Mouse (Mus musculus) forebrain, embryonic 13.5 days (tissue): ENCODE data around the gene Atf4. TPM values are rescaled to one million over a fixed set of nuclear protein-coding genes. Genes with fewer than 3 reads are reported as not detected.

Source experiments
- ATAC-seq: fragments of 200-750 bp; cut with Nextera tagmentation; 2 replicates; pipeline ENCODE4 v1.8.0; 2017
- H3K27ac ChIP-seq: fragments of 300-500 bp; sonication (generic); 2 replicates; pipeline ENCODE4 v1.5.1; 2015; ENCODE audit warnings: inconsistent platforms, mild to moderate bottlenecking, moderate library complexity
- H3K27me3 ChIP-seq: fragments of 300-500 bp; sonication (generic); 2 replicates; pipeline ENCODE4 v1.6.1; 2015; ENCODE audit warnings: mild to moderate bottlenecking, inconsistent platforms
- H3K36me3 ChIP-seq: fragments of 300-500 bp; sonication (generic); 2 replicates; pipeline ENCODE4 v1.6.1; 2015; ENCODE audit warnings: mild to moderate bottlenecking, inconsistent platforms; ENCODE audit not compliant: poor library complexity, severe bottlenecking
- H3K4me1 ChIP-seq: fragments of 300-500 bp; sonication (generic); 2 replicates; pipeline ENCODE4 v1.6.1; 2015; ENCODE audit warnings: inconsistent platforms
- H3K4me2 ChIP-seq: fragments of 300-500 bp; sonication (generic); 2 replicates; pipeline ENCODE4 v1.6.1; 2015; ENCODE audit warnings: inconsistent platforms, mild to moderate bottlenecking, moderate library complexity
- H3K4me3 ChIP-seq: fragments of 300-500 bp; sonication (generic); 2 replicates; pipeline ENCODE4 v1.5.1; 2015; ENCODE audit warnings: mild to moderate bottlenecking, inconsistent platforms
- H3K9ac ChIP-seq: fragments of 300-500 bp; sonication (generic); 2 replicates; pipeline ENCODE4 v1.6.1; 2015; ENCODE audit warnings: mild to moderate bottlenecking, inconsistent platforms
- H3K9me3 ChIP-seq: fragments of 300-500 bp; sonication (generic); replicated peaks from 2 replicates; pipeline ENCODE4 v1.6.1; 2016; ENCODE audit warnings: inconsistent platforms
- WGBS: fragments of 180-500 bp; shearing (Covaris S2); methylation state at CpG from one replicate; pipeline ENCODE4 v1.1.7; 2015; 5-methylcytosine and 5-hydroxymethylcytosine counted together
- polyA plus RNA-seq: library from polyadenylated mRNA; unstranded; fragments of >200 nt; fragmentation: Nextera tagmentation; extraction: Ambion mirVana; gene quantifications from 2 replicates; pipeline ENCODE4 v1.2.1, GENCODE M21; 2015

The Atf4 gene
- polyA plus RNA-seq, 1 experiment from 2014 or later: 129 TPM

- H3K9me3 ChIP-seq: no peaks in the 10 kb centered on the region
- H3K27me3 ChIP-seq: no peaks in the 10 kb centered on the region
- no peak for ATAC-seq
- peak overlapping the region; percentile 99 for H3K4me3 ChIP-seq
- H3K36me3 ChIP-seq: peaks cover 61% of the 10 kb centered on the region
- peaks cover 40% of the 10 kb centered on the region for H3K4me1 ChIP-seq
- H3K9ac ChIP-seq: peak overlapping the region; percentile 100
- H3K4me2 ChIP-seq: peak overlapping the region; percentile 87
- 57% methylated on average over 6 of the region's 6 CpGs for WGBS
- H3K27ac ChIP-seq: peak overlapping the region; percentile 97
These were observed 777 bp upstream of the Atf4 start for GRCm38 (mm10) chr15:80254207-80254606.

DNA sequence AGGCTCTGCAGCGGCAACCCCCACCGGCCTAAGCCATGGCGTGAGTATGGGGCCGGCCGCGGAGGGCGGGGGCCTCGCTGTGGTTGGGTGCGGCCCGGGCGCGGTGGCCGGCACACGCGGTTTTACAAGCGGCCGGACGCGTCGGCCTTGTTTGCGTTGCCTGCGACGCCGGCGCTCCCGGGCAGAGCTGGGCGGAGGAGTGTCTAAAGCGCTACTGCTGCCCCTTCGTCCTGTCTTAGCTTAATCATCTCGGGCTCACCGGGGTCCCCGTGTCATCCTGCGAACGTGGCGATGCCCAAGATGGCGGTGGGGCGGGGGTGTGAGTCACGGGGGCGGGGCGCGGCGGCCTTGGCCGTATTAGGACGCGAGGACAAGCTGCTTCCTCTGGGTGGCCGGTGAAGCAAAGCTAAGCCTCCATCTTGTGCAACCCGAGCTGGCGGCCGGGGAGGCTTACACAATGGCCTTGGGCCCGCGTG, 700 bp downstream of the Atf4 start:
- H3K9me3 ChIP-seq: no peaks in the 10 kb centered on the region
- WGBS: under 1% methylated on average over 43 of the region's 51 CpGs
- H3K9ac ChIP-seq: peak overlapping the region; percentile 100
- H3K36me3 ChIP-seq: peaks cover 61% of the 10 kb centered on the region
- H3K4me1 ChIP-seq: peaks cover 44% of the 10 kb centered on the region
- H3K4me3 ChIP-seq: peak overlapping the region; percentile 99
- peak overlapping the region; percentile 97 for H3K27ac ChIP-seq
- ATAC-seq: peak; percentile 14
- H3K4me2 ChIP-seq: peak overlapping the region; percentile 87
- H3K27me3 ChIP-seq: no peaks in the 10 kb centered on the region

- H3K27ac ChIP-seq: peak overlapping the region; percentile 97
- 11% methylated on average over 16 of the region's 16 CpGs for WGBS
- peaks cover 55% of the 10 kb centered on the region for H3K36me3 ChIP-seq
- H3K27me3 ChIP-seq: no peaks in the 10 kb centered on the region
- no peaks in the 10 kb centered on the region for H3K9me3 ChIP-seq
- ATAC-seq: no peak
- peaks cover 44% of the 10 kb centered on the region for H3K4me1 ChIP-seq
- H3K4me2 ChIP-seq: peak overlapping the region; percentile 87
- H3K9ac ChIP-seq: peak overlapping the region; percentile 100
- H3K4me3 ChIP-seq: peak overlapping the region; percentile 99
These were observed 1.3 kb downstream of the Atf4 start for GRCm38 (mm10) chr15:80256242-80256641.

DNA sequence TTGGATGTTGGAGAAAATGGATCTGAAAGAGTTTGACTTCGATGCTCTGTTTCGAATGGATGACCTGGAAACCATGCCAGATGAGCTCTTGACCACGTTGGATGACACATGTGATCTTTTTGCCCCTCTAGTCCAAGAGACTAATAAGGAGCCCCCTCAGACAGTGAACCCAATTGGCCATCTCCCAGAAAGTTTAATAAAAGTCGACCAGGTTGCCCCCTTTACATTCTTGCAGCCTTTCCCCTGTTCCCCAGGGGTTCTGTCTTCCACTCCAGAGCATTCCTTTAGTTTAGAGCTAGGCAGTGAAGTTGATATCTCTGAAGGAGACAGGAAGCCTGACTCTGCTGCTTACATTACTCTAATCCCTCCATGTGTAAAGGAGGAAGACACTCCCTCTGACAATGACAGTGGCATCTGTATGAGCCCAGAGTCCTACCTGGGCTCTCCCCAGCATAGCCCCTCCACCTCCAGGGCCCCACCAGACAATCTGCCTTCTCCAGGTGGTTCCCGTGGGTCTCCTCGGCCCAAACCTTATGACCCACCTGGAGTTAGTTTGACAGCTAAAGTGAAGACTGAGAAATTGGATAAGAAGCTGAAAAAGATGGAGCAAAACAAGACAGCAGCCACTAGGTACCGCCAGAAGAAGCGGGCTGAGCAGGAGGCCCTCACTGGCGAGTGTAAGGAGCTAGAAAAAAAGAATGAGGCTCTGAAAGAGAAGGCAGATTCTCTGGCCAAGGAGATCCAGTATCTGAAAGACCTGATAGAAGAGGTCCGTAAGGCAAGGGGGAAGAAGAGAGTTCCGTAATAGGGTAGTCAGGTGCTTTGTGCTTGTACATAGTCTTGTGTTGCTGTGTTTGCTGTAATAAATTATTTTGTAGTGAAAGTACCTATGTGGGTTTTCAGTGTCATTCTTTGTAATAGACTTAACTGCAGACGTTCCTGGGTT, 1.9 kb downstream of the Atf4 start:
- Histone ChIP-seq H3K9me3 (no peaks in the 10 kb centered on the region), H3K9ac (peak overlapping the region; percentile 100), H3K4me2 (peak overlapping the region; percentile 87), H3K4me3 (peak overlapping the region; percentile 99), H3K36me3 (peaks cover 49% of the 10 kb centered on the region), H3K4me1 (peaks cover 44% of the 10 kb centered on the region), H3K27ac (peak overlapping the region; percentile 97), H3K27me3 (no peaks in the 10 kb centered on the region)
- 65% methylated on average over 12 of the region's 12 CpGs for WGBS
- no peak for ATAC-seq

GRCm38 (mm10) chr15:80257602-80258239, 2.7 kb downstream of the Atf4 start:
- H3K9ac ChIP-seq: peak overlapping the region; percentile 100
- no peak for ATAC-seq
- H3K27ac ChIP-seq: peak overlapping the region; percentile 67
- 32% methylated on average over 4 of the region's 4 CpGs for WGBS
- peaks cover 45% of the 10 kb centered on the region for H3K36me3 ChIP-seq
- H3K27me3 ChIP-seq: no peaks in the 10 kb centered on the region
- no peaks in the 10 kb centered on the region for H3K9me3 ChIP-seq
- peak overlapping the region; percentile 99 for H3K4me3 ChIP-seq
- peaks cover 48% of the 10 kb centered on the region for H3K4me1 ChIP-seq
- peak overlapping the region; percentile 87 for H3K4me2 ChIP-seq

DNA sequence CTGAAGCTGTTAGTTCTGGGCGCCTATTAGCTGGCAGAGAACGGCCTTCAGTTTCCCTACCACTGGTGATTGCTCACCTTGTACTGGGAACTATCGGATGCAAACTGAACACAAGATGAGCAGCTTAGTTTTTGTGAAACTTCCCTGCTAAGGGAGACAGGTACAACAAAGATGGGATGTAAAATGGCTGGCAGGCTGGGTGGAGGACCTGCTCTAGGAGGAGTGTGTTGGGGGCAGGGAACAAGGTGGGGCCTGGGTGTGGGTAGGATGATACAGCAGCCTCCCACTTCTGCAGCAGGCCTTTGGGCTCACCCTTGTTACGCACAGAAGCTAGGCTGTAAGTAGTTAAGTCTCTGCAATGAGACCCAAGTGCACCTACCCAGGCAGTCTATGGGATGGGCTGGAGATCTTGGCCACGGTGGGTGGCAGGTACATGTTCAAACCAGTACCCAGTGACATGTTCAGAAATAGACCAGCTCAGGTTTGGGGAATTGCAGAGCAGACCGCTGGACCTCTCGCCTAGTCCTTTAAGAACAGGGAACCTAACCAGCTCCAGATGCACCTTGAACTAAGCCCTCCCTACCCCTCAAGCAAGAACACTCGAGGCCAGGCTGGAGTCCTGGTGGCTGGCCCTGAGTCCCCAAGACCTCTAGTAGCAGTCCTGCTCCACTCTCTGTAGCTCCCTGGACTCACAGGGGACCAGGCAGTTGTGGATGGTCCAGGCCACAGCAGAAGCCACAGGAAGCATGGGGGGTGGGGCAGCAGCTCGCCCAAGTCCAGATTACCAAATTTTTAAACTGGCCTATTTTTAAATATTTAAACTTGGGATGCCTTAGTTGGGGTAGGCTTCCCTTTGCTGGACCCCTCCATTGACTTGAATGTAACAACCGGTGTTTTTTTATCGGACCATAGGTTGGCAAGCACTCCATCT, 3.5 kb downstream of the Atf4 start:
- peak overlapping the region; percentile 26; the same call in 1 of the 2 replicates for H3K9ac ChIP-seq
- peaks cover 49% of the 10 kb centered on the region for H3K4me1 ChIP-seq
- no peak for ATAC-seq
- peaks cover 45% of the 10 kb centered on the region for H3K36me3 ChIP-seq
- H3K4me2 ChIP-seq: peak overlapping the region; percentile 87
- 70% methylated on average over 11 of the region's 11 CpGs for WGBS
- peak overlapping the region; percentile 67; the same call in 1 of the 2 replicates for H3K27ac ChIP-seq
- H3K4me3 ChIP-seq: peak overlapping the region; percentile 99; the same call in 1 of the 2 replicates
- H3K27me3 ChIP-seq: no peaks in the 10 kb centered on the region
- no peaks in the 10 kb centered on the region for H3K9me3 ChIP-seq

DNA sequence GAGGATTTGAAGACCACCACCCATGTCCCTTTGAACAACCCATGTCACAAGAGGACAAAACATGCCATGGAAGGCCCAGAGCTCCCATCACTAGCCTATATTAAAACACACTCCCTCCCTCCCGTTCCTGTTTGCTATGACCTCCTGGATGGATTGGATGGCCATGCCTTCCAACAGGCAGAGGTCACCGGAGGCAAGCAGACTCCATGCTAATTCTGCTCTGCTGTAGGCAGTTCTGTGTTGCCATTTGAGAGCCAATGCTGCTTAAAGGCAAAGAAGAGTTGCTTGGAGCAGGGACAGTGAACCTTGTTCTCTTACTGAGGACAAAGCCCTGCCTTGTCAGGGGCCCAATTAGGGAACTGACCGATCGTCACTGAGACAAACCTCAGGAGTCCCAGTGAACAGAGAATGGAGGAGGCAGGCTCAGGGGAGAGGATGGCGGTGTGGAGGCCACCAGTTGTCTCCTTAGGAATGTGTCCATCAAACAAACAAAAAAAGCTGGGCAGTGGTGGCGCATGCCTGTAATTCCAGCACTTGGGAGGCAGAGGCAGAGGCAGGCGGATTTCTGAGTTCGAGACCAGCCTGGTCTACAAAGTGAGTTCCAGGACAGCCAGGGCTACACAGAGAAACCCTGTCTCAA, 4.5 kb downstream of the Atf4 start:
- Histone ChIP-seq H3K36me3 (peaks cover 45% of the 10 kb centered on the region), H3K4me1 (peaks cover 44% of the 10 kb centered on the region), H3K9me3 (no peaks in the 10 kb centered on the region), H3K4me3 (no peak overlapping the region), H3K9ac (no peak overlapping the region), H3K4me2 (no peak overlapping the region), H3K27ac (no peak overlapping the region), H3K27me3 (no peaks in the 10 kb centered on the region)
- 74% methylated on average over 8 of the region's 8 CpGs for WGBS
- ATAC-seq: no peak

- H3K27me3 ChIP-seq: no peaks in the 10 kb centered on the region
- H3K4me1 ChIP-seq: peaks cover 45% of the 10 kb centered on the region
- H3K9me3 ChIP-seq: no peaks in the 10 kb centered on the region
- ATAC-seq: no peak
- 18% methylated on average over 3 of the region's 3 CpGs for WGBS
- no peak overlapping the region for H3K4me2 ChIP-seq
- H3K4me3 ChIP-seq: no peak overlapping the region
- peak overlapping the region; percentile 28; the same call in 1 of the 2 replicates for H3K27ac ChIP-seq
- peaks cover 45% of the 10 kb centered on the region for H3K36me3 ChIP-seq
- no peak overlapping the region for H3K9ac ChIP-seq
These were observed 5.7 kb downstream of the Atf4 start for GRCm38 (mm10) chr15:80260677-80261076.

GRCm38 (mm10) chr15:80261100-80261499, 6.1 kb downstream of the Atf4 start:
- H3K4me3 ChIP-seq: no peak overlapping the region
- H3K27me3 ChIP-seq: no peaks in the 10 kb centered on the region
- peaks cover 45% of the 10 kb centered on the region for H3K4me1 ChIP-seq
- ATAC-seq: no peak
- peaks cover 44% of the 10 kb centered on the region for H3K36me3 ChIP-seq
- H3K9ac ChIP-seq: no peak overlapping the region
- no peak overlapping the region for H3K4me2 ChIP-seq
- H3K27ac ChIP-seq: no peak overlapping the region
- WGBS: 89% methylated on average over 7 of the region's 7 CpGs
- H3K9me3 ChIP-seq: no peaks in the 10 kb centered on the region

GRCm38 (mm10) chr15:80263610-80264575, 8.9 kb downstream of the Atf4 start, which contains the start of gene Rps19bp1:
Gene Rps19bp1 (minus strand): TSS chr15:80264315.
- peaks cover 17% of the 10 kb centered on the region for H3K36me3 ChIP-seq
- no peaks in the 10 kb centered on the region for H3K9me3 ChIP-seq
- peaks cover 23% of the 10 kb centered on the region for H3K4me1 ChIP-seq
- peak within 1 kb of the TSS; percentile 88 for H3K4me3 ChIP-seq
- ATAC-seq: peak; percentile 90
- WGBS: 2% methylated on average over 66 of the region's 66 CpGs
- peak within 1 kb of the TSS; percentile 86 for H3K9ac ChIP-seq
- H3K27ac ChIP-seq: peak within 1 kb of the TSS; percentile 51; the same call in 1 of the 2 replicates
- H3K4me2 ChIP-seq: peak within 1 kb of the TSS; percentile 85
- H3K27me3 ChIP-seq: 0 out of 2 replicates have a peak, but pooled peaks cover 3% of the 10 kb centered on the region
